Mouse (Mus musculus) neural tube, embryonic 15.5 days (tissue): ENCODE data around the gene Kcnip1. TPM values are rescaled to one million over a fixed set of nuclear protein-coding genes. Genes with fewer than 3 reads are reported as not detected.

Experiments used
- ATAC-seq: fragments of 200-750 bp; cut with Nextera tagmentation; 2 replicates; pipeline ENCODE4 v1.8.0; 2017; ENCODE audit warnings: mild to moderate bottlenecking, moderate TSS enrichment, moderate library complexity; ENCODE audit not compliant: low FRiP score
- H3K27ac ChIP-seq: fragments of 300-500 bp; sonication (generic); replicated peaks from 2 replicates; pipeline ENCODE4 v1.5.1; 2015; ENCODE audit warnings: mild to moderate bottlenecking, inconsistent platforms
- H3K27me3 ChIP-seq: fragments of 300-500 bp; sonication (generic); replicated peaks from 2 replicates; pipeline ENCODE4 v1.6.1; 2015; ENCODE audit warnings: inconsistent platforms
- H3K36me3 ChIP-seq: fragments of 300-500 bp; sonication (generic); 2 replicates; pipeline ENCODE4 v1.6.1; 2015; ENCODE audit warnings: inconsistent platforms
- H3K4me1 ChIP-seq: fragments of 300-500 bp; sonication (generic); 2 replicates; pipeline ENCODE4 v1.6.1; 2015; ENCODE audit warnings: inconsistent platforms
- H3K4me2 ChIP-seq: fragments of 300-500 bp; sonication (generic); 2 replicates; pipeline ENCODE4 v1.6.1; 2015; ENCODE audit warnings: inconsistent platforms, mild to moderate bottlenecking, moderate library complexity
- H3K4me3 ChIP-seq: fragments of 300-500 bp; sonication (generic); replicated peaks from 2 replicates; pipeline ENCODE4 v1.5.1; 2015; ENCODE audit warnings: mild to moderate bottlenecking, inconsistent platforms
- H3K9ac ChIP-seq: fragments of 300-500 bp; sonication (generic); replicated peaks from 2 replicates; pipeline ENCODE4 v1.6.1; 2015; ENCODE audit warnings: mild to moderate bottlenecking, inconsistent platforms
- H3K9me3 ChIP-seq: fragments of 300-500 bp; sonication (generic); replicated peaks from 2 replicates; pipeline ENCODE4 v1.6.1; 2016; ENCODE audit warnings: inconsistent platforms
- WGBS: fragments of 180-500 bp; shearing (Covaris S2); methylation state at CpG from one replicate; pipeline ENCODE4 v1.1.7; 2015; ENCODE audit warnings: mixed read lengths; 5-methylcytosine and 5-hydroxymethylcytosine counted together
- polyA plus RNA-seq: library from polyadenylated mRNA; unstranded; fragments of >200 nt; fragmentation: Nextera tagmentation; extraction: Ambion mirVana; gene quantifications from 2 replicates; pipeline ENCODE4 v1.2.1, GENCODE M21; 2015

Kcnip1 gene
- polyA plus RNA-seq, 1 experiment from 2014 or later: 147 TPM

GRCm38 (mm10) chr11:33932386-33933111 is 60.4 kb downstream of the Kcnip1 start:
- Histone ChIP-seq H3K36me3 (no peaks in the 10 kb centered on the region), H3K4me3 (no peak overlapping the region), H3K9me3 (no peaks in the 10 kb centered on the region), H3K4me1 (peaks cover 17% of the 10 kb centered on the region), H3K4me2 (peak overlapping the region; percentile 17), H3K27me3 (no peaks in the 10 kb centered on the region), H3K9ac (no peak overlapping the region), H3K27ac (no peak overlapping the region)
- ATAC-seq: no peak
- WGBS: 43% methylated on average over 18 of the region's 18 CpGs

DNA sequence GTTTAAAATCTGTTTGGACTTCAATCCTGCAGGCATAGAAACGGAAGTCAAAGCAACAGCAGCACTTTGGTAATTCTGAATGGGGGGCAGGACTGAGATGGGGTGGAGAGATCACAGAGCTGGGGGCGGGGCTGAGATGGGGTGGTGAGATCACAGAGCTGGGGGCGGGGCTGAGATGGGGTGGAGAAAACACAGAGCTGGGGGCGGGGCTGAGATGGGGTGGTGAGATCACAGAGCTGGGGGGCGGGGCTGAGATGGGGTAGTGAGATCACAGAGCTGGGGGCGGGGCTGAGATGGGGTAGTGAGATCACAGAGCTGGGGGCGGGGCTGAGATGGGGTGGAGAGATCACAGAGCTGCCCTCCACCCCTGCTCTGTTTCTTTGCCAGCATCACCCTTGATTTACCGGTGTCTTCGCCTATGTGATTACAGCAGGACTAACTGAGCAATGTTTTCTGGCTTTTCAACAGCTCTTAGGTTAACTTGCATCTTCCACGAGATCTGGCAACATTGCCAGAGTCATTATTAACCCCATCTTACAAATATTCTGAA is 61.0 kb downstream of the Kcnip1 start:
- Histone ChIP-seq H3K27me3 (no peaks in the 10 kb centered on the region), H3K36me3 (no peaks in the 10 kb centered on the region), H3K4me1 (peaks cover 21% of the 10 kb centered on the region), H3K9me3 (no peaks in the 10 kb centered on the region), H3K27ac (no peak overlapping the region), H3K4me2 (peak overlapping the region; percentile 17), H3K4me3 (no peak overlapping the region), H3K9ac (no peak overlapping the region)
- no peak for ATAC-seq
- WGBS: 11% methylated on average over 9 of the region's 10 CpGs

- WGBS: 54% methylated on average over 11 of the region's 11 CpGs
- Histone ChIP-seq H3K27me3 (no peaks in the 10 kb centered on the region), H3K9me3 (no peaks in the 10 kb centered on the region), H3K4me2 (no peak overlapping the region), H3K36me3 (no peaks in the 10 kb centered on the region), H3K27ac (no peak overlapping the region), H3K4me3 (no peak overlapping the region), H3K4me1 (peaks cover 33% of the 10 kb centered on the region), H3K9ac (no peak overlapping the region)
- ATAC-seq: 0 out of 2 replicates have a peak, but pooled peaks have one; percentile 24
Observed at GRCm38 (mm10) chr11:33929412-33929811, 63.5 kb downstream of the Kcnip1 start.

GRCm38 (mm10) chr11:33928658-33929057 is 64.3 kb downstream of the Kcnip1 start:
- no peaks in the 10 kb centered on the region for H3K36me3 ChIP-seq
- 32% methylated on average over 7 of the region's 7 CpGs for WGBS

GRCm38 (mm10) chr11:33927836-33928235 is 65.1 kb downstream of the Kcnip1 start:
- Histone ChIP-seq H3K36me3 (no peaks in the 10 kb centered on the region), H3K27ac (no peak overlapping the region), H3K4me3 (no peak overlapping the region), H3K9me3 (no peaks in the 10 kb centered on the region), H3K9ac (no peak overlapping the region), H3K4me2 (no peak overlapping the region), H3K27me3 (0 out of 2 replicates have a peak, but pooled peaks cover 4% of the 10 kb centered on the region), H3K4me1 (peaks cover 33% of the 10 kb centered on the region)
- no peak for ATAC-seq
- WGBS: 69% methylated on average over 4 of the region's 4 CpGs

More at GRCm38 (mm10) chr11:33928658-33929057, 64.3 kb downstream of the Kcnip1 start:
- Histone ChIP-seq H3K27ac (no peak overlapping the region), H3K9ac (no peak overlapping the region), H3K4me3 (no peak overlapping the region), H3K4me1 (peaks cover 33% of the 10 kb centered on the region), H3K4me2 (no peak overlapping the region), H3K9me3 (no peaks in the 10 kb centered on the region), H3K27me3 (0 out of 2 replicates have a peak, but pooled peaks cover 3% of the 10 kb centered on the region)
- ATAC-seq: peak; percentile 55; the same call in 1 of the 2 replicates

DNA sequence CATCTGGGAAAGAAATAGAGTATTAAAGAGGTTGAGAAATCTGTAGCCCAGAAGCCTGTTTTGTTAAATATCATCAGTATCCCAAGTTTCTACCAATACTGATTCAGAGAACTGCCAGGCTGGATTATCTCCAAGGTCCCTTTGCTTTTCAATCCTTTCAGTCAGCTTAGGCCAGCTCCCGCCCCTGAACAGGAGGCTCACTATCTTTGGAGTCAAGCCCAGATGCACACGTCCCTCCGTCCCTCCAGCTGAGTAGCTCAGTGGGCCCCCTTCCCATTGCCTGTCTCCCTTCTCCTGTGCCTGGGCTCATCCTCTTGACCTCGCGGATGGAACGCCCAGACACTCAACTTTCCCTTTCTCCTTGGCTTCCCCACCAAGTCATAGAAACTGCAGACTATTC is 65.6 kb downstream of the Kcnip1 start:
- Histone ChIP-seq H3K9me3 (no peaks in the 10 kb centered on the region), H3K27me3 (0 out of 2 replicates have a peak, but pooled peaks cover 4% of the 10 kb centered on the region), H3K36me3 (no peaks in the 10 kb centered on the region), H3K4me1 (peaks cover 28% of the 10 kb centered on the region), H3K4me3 (no peak overlapping the region), H3K9ac (no peak overlapping the region), H3K27ac (no peak overlapping the region), H3K4me2 (no peak overlapping the region)
- 69% methylated on average over 6 of the region's 6 CpGs for WGBS
- no peak for ATAC-seq

DNA sequence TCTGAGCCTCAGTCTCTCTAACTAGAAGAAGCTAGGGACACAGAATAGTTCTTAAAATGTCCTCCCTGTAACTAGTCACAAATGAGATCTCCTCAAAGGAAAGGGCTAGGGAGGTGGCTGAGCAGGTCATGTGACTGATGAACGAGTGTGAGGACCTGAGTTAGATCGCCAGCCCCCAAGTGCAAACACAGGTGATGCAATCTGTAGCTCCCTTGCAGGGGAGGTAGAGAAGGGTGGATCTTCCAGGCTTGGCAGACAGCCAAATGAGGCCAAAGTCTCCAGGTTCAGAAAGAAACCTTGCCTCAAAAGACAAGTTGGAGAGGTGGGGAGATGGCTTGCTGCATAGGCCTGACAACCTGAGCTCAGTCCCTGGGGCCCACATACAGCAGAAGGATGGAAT is 66.4 kb downstream of the Kcnip1 start:
- WGBS: 71% methylated on average over 2 of the region's 2 CpGs
- peaks cover 25% of the 10 kb centered on the region for H3K4me1 ChIP-seq
- no peaks in the 10 kb centered on the region for H3K9me3 ChIP-seq
- 0 out of 2 replicates have a peak, but pooled peaks cover 4% of the 10 kb centered on the region for H3K27me3 ChIP-seq
- no peak overlapping the region for H3K4me3 ChIP-seq
- H3K36me3 ChIP-seq: no peaks in the 10 kb centered on the region
- no peak overlapping the region for H3K4me2 ChIP-seq
- no peak for ATAC-seq
- no peak overlapping the region for H3K9ac ChIP-seq
- no peak overlapping the region for H3K27ac ChIP-seq

- Histone ChIP-seq H3K4me3 (no peak overlapping the region), H3K36me3 (no peaks in the 10 kb centered on the region), H3K9me3 (no peaks in the 10 kb centered on the region), H3K4me1 (peaks cover 25% of the 10 kb centered on the region), H3K9ac (0 out of 2 replicates have a peak overlapping the region, but pooled peaks have one; percentile 30), H3K4me2 (no peak overlapping the region), H3K27me3 (0 out of 2 replicates have a peak, but pooled peaks cover 4% of the 10 kb centered on the region), H3K27ac (no peak overlapping the region; the same call in 1 of the 2 replicates)
- WGBS: 52% methylated on average over 8 of the region's 8 CpGs
- ATAC-seq: no peak
Observed at GRCm38 (mm10) chr11:33925778-33926177, 67.2 kb downstream of the Kcnip1 start.

DNA sequence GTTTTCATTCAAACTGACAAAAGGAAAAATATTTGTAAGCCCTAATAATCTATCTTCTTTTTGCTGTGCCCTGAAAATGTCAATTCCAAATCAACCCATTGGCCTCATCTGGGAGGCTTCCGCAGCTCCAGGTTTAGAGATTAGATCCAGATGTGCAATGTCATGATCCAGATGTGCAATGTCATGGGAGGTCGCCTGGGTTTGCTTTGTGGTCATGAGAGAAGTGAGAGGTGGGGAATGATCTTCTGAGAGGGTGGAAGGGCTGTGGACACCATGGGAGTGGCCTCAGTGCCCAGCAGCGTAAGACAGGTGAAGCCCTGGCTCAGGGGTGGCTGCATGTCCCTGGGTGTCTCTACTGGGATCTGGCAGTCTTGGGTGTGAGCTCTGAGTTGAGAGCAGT is 69.9 kb downstream of the Kcnip1 start:
- H3K27me3 ChIP-seq: peaks cover 17% of the 10 kb centered on the region
- H3K4me2 ChIP-seq: no peak overlapping the region
- H3K4me3 ChIP-seq: no peak overlapping the region
- 77% methylated on average over 3 of the region's 3 CpGs for WGBS
- no peaks in the 10 kb centered on the region for H3K9me3 ChIP-seq
- peaks cover 16% of the 10 kb centered on the region for H3K4me1 ChIP-seq
- no peak for ATAC-seq
- H3K9ac ChIP-seq: no peak overlapping the region
- H3K36me3 ChIP-seq: no peaks in the 10 kb centered on the region
- H3K27ac ChIP-seq: no peak overlapping the region

- Histone ChIP-seq H3K27me3 (peaks cover 17% of the 10 kb centered on the region), H3K9me3 (no peaks in the 10 kb centered on the region), H3K27ac (no peak overlapping the region), H3K4me3 (no peak overlapping the region), H3K4me2 (no peak overlapping the region), H3K9ac (no peak overlapping the region), H3K36me3 (no peaks in the 10 kb centered on the region), H3K4me1 (peaks cover 19% of the 10 kb centered on the region; the same call in 1 of the 2 replicates)
- ATAC-seq: no peak
- 57% methylated on average over 13 of the region's 13 CpGs for WGBS
Observed at GRCm38 (mm10) chr11:33921451-33921850, 71.5 kb downstream of the Kcnip1 start.

DNA sequence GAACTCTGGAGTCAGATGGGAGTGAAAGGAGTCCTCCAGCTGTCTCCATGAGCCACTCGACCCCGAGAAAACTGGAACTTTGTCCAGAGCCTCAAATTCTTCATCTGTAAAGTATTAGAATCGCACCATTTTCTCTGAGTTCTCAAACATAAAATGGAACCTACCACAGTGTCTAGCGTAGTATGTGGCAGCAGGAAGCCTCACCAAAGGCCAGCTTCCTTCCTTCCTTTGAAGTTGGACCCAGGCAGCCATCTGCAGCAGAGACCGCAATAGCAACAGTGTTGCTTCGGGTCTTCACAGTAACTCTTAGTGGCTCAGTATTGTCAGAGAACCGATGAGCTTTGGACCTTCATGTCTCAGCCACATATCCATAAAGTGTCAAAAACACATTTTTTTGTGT is 73.1 kb downstream of the Kcnip1 start:
- H3K27me3 ChIP-seq: peaks cover 17% of the 10 kb centered on the region
- no peak overlapping the region for H3K4me3 ChIP-seq
- no peak for ATAC-seq
- 85% methylated on average over 7 of the region's 7 CpGs for WGBS
- no peaks in the 10 kb centered on the region for H3K36me3 ChIP-seq
- no peak overlapping the region for H3K27ac ChIP-seq
- H3K9ac ChIP-seq: no peak overlapping the region
- no peaks in the 10 kb centered on the region for H3K9me3 ChIP-seq
- H3K4me1 ChIP-seq: peaks cover 10% of the 10 kb centered on the region; the same call in 1 of the 2 replicates
- H3K4me2 ChIP-seq: no peak overlapping the region

GRCm38 (mm10) chr11:33918424-33918823 is 74.5 kb downstream of the Kcnip1 start:
- no peak overlapping the region for H3K4me3 ChIP-seq
- ATAC-seq: no peak
- peaks cover 19% of the 10 kb centered on the region; the same call in 1 of the 2 replicates for H3K4me1 ChIP-seq
- no peaks in the 10 kb centered on the region for H3K36me3 ChIP-seq
- H3K9ac ChIP-seq: no peak overlapping the region
- WGBS: 37% methylated on average over 2 of the region's 2 CpGs
- no peak overlapping the region for H3K4me2 ChIP-seq
- H3K27ac ChIP-seq: no peak overlapping the region
- H3K9me3 ChIP-seq: no peaks in the 10 kb centered on the region
- H3K27me3 ChIP-seq: peaks cover 13% of the 10 kb centered on the region
